Mouse (Mus musculus) megakaryocyte progenitor cell, adult 5-6 weeks (primary cell): ENCODE measurements around the gene Gtf2f2. TPM values are rescaled to one million over a fixed set of nuclear protein-coding genes. Genes with fewer than 3 reads are reported as not detected.
"Not testable (repeated sequence)": the region's sequence is repeated elsewhere in the genome, so short reads cannot be mapped to it uniquely, and the experiment has no call there.

Experiments
- ATAC-seq: replicated peaks from 2 replicates; pipeline ENCODE4 v1.8.0; 2016; ENCODE audit warnings: mild to moderate bottlenecking, moderate TSS enrichment, inconsistent platforms; ENCODE audit not compliant: poor library complexity
- total RNA-seq, 2 experiments: library from RNA; stranded (forward) in 1 of 2; stranded (reverse) in 1 of 2; fragments of 157-497, 149-512 nt in 1 of 2; fragments of 200-1000 nt in 1 of 2; gene quantifications; 2 replicates each; pipeline versions ENCODE4 v1.2.3 to v1.2.4; 2015 to 2017

Gene Gtf2f2
- total RNA-seq, 2 experiments from 2014 or later = 66.1 to 76.0 TPM

DNA sequence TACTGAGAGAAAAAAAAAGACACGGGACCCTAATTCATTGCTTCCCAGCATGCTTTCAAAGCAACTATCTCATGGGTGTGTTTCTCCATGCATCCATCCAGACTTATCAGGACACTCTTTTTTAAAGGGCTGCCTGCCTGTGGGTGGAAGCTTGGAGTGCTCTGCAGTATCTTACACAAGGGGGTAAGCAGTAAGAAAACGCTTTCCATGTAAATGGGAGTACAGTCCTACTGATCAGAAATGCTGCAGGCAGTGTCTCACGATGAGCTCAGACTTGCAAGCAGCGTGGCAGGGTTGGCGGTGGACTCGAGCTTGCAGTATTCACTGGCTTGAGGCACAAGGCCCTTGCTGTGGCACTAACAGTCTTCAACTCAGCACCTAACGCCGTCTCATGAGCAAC is 81.0 kb downstream of the Gtf2f2 start:
- not testable (repeated sequence) for ATAC-seq

DNA sequence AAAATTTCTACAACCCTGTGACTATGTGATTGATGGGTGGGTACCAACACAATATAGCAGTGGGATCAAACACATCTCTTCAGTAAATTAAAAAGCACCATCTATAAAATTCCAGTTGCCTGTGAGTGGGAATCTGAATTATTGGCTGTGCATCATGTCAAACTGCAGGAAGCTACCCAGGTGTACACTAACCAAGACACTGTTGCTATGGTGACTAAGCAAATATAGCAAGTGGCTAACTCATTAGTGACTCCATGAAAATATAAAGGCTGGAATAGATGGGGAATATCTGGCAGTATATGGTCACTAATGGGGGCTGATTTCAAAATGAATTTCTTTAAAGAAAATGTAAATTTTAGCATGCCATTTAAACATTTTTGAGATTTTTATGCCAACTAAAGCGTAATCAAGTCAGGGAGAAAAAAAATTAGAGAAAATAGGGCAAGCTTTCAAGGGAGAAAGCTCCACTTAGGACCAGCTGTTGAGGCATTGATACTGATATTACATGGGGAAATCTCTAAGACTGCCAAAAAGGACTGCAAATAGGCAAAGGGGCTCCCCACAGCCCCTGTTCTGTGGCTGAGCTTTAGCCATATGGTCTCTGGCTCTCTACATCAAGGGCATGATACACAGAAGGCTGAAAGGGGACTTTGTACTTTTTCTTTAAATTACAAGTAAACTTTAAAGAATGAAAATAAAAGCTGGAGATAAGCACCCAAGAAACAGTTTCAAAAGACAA is 87.2 kb downstream of the Gtf2f2 start:
- no peak for ATAC-seq

DNA sequence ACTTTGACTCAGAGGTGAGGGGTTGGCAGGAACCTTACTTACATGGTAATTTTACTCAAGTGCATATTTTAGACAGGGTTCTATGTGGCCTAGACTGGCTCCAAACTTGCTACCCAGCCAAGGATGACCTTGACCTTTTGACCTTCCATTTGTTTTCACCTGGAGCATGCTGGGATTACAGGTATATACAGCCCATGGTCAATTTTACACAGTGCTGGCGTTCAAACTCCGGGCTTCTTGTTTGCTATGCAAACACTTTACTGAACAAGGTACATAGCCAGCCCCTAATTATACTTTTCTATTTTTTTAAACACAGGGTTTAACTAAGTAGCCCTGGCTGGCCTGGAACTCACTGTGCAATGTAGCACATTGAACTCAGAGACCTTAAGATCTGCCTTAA is 98.0 kb downstream of the Gtf2f2 start:
- no peak for ATAC-seq

DNA sequence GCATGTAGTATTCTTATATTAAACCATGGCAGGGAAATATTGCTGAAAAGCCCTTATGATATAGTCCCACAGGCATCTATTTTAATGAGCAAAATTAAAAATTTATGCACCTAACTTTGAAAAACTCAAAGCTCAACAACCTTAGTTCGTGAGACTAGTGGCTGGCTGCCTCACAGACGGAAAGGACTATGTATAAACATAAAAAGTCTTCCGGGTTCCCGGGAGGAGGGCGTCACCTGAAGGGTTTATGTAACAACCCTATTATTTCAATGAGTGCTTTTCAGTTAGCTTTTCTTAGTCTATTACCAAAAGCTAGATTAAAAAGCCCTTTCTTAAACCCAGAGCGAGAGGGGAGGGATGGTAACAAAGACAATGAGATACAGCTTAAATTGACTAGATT is 98.7 kb downstream of the Gtf2f2 start:
- ATAC-seq = no peak

DNA sequence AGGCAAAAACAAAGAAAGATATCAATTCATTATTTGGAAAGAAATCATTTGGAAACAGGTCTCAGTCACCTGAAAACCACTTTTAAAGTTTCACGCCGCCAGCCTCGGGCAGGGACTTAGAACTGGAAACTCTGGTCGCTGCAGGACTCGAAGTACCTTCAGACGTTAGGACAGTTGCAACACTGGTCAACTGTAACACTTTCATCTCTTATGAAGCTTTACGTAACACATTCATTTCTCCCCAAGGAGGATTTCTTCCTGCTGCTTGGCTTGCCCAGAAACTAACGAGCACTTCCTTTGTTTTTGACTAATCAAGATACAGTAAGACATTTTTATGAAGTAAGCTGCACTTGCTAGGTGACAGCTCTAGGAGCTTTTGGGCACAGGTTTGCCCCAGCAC is 103.7 kb downstream of the Gtf2f2 start:
- peak; percentile 55 for ATAC-seq

DNA sequence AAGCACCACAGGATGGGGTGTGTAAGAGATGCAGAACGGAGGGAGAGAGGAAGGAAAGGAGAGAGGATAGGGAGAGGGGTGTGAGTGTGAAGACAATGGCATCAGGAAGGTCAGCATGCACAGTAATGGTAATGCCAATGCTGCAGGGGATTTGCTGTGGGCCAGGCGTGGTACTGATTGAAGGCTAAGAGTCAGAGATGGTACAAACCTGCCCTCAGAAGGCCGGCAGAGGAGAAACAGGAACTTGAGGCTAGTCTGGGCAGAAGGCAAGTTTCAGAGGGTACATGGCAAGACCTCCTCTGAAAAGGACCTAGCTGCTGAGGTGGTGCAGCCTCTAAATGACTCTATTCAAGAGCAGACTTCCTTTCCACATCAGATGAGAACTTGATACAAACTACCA is 105.7 kb downstream of the Gtf2f2 start:
- peak; percentile 37 for ATAC-seq

DNA sequence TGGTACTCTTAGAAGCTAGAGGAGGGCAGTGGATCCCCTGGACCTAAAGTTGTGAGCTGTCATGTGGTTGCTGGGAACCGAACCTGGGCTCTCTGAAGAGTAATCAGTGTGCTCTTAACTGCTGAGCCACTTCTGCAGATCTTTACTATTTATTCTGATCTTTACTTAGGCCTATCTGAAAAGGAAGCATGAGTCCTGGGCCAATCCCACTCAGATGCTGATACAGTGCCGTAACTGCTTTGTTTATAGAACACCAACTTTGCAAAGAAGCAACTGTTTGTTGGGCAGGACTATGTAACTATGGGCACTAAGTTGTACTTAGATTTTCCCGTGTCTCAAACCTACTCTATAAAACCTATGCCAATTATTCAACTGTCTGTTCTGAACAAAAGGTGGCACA is 107.5 kb downstream of the Gtf2f2 start:
- ATAC-seq = no peak

DNA sequence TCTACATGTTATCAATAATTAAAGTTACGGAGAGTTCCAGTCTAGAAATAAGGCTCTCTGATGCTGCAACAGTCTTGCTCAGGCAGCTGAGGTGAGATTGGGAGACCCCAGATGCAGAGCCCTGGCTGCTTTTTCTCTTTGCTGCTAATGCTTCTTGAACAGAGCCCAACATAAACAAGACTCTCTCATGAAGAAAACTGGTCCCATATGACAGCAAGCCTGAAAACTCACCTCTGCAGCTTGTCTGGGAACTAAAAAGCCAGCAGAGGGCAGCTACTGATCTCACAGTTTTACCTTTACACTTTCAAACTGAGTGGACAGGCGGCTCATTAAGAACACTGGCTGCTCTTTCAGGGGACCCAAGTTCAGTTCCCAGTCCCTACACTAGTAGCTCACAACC is 108.7 kb downstream of the Gtf2f2 start:
- ATAC-seq = no peak

DNA sequence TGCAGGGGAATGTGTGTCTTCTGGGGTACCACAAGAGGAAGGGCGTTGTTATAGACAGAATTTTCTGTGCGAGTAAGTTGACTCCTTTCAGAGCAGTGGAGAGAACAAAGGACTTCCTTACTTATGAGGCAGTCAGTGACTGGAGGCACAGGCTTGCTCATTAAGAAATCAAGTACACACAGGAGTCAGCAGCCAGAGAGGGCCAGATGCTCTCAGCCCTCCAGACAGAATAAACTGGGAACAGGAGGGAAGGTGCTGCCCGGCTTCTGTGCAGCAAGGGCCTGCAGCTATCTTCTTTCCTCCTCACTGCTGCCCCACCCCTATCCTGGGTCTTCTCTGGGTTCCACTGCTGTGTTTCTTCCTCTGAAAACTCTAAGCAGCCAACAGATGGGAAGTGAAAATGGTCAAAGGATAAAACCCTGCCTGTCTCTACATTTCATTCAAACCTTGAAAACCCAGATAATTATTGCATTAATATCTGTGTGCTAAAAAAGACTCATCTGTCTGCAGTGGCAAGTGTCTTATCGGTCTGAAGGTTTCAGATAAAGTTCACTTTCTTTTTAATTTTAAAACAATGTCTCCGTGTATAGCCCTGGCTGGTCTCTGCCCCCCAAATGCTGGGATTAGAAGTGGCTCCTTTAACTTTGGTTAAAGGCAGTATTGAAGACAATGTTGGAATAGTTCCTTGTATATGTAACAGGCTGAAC is 109.7 kb downstream of the Gtf2f2 start:
- ATAC-seq = peak; percentile 44; the same call in 1 of the 2 replicates

DNA sequence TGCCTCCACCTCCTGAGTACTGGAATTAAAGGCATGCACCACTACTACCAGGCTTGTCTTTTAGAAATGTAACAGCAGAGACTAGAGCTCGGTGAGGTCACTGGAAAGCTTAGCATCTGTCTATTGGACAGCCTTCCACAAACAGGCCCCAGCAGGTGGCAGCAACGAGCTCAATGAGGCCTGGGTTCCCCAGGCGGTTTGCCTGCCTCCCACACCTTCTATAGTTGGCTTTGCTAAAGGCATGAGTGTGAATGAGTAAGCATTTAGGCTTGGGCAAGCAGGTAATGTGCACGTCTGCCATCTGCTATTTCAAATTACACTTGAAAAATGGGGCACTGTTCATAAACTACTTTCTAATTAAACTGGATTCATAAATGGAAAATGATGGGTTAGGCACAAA is 111.1 kb downstream of the Gtf2f2 start:
- peak; percentile 95 for ATAC-seq

DNA sequence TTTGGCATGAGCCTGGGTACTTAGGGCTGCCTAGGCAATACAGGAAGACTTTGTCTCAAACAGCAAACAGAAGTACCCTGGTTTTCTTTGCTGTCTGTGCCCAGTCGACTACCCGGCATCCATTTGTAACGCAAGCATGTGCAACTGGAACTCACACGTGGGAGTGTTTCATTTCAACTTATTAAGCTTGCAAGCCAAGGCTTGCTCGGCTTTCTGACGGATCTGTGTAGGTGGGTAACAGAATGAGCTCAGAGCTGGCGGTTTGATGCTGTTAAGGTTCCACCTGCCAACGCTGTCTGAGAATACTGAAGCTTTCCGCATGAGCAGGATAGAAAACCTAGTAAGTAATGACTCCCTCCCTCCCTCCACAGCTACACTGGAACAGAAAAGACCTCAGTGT is 118.5 kb downstream of the Gtf2f2 start:
- ATAC-seq = no peak

DNA sequence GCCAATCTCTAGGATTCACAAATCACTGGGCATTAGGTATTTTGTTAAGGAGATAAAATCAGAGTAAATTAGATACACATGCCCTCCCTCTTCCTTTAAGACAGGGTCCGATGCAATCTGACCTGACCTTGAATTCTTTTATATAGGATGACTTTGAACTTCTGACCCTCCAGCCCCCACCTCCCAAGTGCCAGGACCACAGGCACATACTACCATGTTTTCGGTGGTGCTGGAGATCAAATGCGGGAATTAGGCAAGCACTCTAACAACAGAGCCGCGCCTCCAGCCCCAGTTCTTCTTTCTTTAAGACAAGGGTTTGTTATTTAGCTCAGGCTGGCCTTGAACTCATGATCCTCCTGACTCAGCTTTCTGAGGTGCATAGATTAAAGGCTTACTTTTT is 126.8 kb downstream of the Gtf2f2 start:
- no peak for ATAC-seq

DNA sequence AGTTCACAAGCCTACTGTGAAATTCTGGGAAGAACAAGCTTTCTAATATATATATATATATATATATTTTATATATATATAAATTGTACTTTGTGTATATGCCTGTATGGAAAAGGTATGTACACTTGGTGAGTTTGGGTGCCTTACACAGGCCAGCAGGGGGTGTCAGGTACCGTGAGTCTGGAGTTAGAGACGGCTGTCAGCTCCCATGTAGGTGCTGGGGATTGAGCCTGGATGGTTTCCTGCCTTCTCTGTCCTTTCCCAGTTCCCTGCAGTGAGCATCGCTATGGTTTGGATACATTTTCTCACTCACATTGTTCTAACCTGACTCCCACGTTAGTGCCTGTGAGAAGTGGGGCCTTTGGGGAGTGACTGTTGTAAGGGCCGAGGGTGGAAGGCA is 127.3 kb downstream of the Gtf2f2 start:
- no peak for ATAC-seq

DNA sequence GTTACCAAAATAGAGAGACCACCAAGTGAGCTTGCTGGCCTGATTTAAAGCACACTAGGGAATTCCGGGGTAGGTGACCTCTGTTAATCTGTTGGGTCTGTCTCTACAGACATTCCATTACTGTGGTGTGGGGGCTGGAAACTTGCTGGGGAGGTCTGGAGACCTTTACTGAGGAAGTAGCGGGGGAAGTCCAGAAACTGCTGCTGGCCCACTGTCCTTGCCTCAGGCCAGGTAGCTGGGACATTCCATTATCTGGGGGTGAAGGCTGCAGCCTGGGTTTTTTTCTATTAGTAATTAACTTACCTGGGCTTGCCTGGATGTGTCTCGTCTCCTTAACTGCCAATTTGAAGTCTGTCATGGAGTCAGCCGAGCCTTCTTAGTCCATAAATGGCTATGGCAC is 128.8 kb downstream of the Gtf2f2 start:
- no peak for ATAC-seq

DNA sequence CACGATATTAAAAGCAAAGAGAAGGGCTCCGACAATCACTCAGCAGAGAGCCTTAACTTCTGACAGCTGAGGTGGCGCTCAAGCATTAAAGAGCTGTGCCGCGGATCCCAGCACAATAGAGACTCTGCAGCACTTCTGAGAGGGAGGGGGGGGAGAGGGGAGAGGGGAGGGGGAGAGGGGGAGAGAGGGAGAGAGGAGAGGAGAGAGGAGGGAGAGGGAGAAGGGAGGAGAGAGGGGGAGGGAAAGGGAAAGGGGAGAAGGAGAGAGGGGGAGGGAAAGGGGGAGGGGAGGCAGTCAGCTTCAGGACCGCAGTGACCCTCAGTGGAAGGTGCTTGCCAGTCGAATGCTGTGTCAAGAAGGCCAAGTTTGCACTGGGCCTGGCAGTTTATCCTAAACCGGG is 131.7 kb downstream of the Gtf2f2 start:
- no peak for ATAC-seq

DNA sequence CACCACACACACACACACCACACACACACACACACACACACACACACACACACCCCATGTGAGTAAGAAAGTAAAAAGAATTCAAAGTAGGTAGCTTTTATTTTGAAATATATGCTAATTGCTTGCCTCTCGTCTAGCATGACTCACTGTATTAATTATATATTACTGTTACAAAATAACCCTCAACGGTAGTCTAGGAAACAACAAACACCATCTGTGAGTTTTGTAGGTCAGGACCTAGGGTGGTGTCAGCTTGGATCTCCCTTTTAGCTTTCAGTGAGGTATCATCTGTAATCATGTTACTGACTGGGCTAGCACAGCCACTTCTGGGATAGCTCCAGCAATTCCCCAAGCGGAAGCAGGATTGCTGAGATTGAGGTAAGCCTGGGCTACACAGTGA is 133.4 kb downstream of the Gtf2f2 start:
- ATAC-seq = no peak

DNA sequence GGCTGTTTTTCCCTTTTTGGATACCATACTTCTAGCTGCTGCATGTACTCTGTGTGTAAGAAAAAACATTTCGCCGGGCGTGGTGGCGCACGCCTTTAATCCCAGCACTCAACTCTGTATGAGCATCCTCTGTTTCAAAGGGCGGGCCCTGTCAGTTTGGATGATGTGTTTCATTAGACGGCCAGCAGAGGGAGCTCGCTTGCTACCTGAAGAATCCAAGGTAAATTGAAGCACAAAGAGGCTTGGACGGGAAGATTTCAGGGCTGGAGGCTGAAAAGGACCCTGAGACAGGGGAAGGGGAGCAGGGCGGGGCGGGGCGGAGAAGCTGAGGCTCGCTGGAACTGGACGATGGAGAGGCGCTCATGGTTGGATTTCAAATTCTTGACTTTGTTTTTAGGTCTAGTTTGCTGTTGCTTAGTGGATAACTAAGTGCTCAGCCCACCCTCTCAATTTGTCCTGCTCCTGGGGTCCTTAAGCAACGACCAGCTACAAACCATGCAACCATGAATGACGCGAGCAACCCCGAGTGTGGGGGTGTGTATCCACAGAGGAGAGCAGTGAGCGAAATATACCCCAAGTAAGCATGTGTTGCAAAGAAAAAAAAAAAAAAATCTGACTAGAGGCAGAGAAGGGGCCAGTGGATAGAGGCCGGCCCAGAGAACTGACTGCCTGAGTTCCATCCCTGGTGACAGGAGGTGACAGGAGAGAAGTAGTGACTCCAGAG is 134.2 kb downstream of the Gtf2f2 start:
- ATAC-seq = peak; percentile 90

DNA sequence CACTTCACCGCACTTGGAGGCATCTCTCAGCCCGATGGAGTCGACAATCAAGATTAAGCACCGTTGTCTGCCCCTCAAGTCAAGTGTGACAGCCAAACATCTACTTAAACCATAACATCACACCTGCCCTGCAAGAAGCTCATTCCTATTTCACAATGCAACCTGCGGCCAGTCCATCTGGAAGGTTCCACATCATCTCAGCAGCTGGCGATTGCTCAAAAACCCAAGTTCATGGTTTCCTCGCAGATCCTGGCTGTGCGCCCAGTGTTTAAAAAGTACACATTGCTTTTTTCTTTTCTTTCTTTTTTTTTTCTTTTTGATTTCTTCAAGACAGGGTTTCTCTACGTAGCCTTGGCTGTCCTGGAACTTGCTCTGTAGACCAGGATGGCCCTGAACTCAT is 137.1 kb downstream of the Gtf2f2 start:
- ATAC-seq = peak; percentile 37; the same call in 1 of the 2 replicates

DNA sequence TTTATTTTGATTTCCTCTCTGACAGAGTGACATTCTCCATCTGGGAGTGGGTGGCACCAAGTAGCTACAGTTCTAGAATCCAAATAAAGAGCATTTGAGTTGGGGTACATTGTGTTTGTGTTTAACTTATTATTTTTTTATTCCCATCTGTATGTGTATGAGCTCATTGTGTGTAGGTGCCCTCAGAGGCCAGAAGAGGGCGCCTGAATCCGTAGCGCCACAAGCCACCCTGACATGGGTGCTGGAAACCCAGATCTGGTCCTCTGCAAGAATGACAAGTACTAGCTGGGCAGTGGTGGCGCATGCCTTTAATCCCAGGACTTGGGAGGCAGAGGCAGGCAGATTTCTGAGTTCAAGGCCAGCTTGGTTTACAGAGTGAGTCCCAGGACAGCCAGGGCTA is 138.9 kb downstream of the Gtf2f2 start:
- no peak for ATAC-seq

DNA sequence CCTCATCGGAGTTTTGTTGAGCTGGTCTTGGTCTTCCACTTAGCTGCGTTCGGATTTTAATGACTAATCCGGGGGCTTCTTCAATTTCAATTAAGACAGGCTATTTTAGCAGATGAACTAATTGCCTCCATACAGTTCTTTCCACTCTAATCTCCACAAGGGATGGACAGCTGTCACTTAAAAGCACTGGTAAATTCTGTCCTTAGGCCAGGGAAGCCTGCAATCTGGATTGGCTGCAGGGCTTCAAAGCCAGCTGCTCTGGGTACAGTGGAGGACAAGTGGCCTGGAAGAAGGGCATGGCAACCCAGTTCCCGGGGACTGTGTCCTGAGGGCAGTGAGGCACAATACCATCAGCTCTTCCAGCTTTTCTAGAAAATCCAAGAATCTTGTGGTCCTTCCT is 139.6 kb downstream of the Gtf2f2 start:
- no peak for ATAC-seq

DNA sequence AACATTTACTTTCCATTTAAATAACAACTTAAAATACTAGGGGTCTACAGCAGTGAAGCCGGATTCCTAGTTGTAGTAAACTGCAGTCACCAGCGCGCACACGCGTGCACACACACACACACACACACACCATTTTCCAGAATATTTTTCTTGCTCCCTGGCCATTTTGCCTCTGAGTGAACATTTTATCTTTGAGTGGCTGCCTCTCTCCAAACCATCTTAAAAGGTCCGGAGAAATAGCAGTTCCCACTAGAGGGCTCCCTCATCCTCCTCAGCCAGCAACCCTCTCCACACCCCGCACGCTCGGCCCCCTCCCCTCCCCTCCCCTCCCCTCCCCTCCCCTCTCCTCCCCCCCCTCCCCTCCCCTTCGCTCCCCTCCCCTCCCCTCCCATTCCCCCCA is 140.0 kb downstream of the Gtf2f2 start:
- ATAC-seq = peak; percentile 86

DNA sequence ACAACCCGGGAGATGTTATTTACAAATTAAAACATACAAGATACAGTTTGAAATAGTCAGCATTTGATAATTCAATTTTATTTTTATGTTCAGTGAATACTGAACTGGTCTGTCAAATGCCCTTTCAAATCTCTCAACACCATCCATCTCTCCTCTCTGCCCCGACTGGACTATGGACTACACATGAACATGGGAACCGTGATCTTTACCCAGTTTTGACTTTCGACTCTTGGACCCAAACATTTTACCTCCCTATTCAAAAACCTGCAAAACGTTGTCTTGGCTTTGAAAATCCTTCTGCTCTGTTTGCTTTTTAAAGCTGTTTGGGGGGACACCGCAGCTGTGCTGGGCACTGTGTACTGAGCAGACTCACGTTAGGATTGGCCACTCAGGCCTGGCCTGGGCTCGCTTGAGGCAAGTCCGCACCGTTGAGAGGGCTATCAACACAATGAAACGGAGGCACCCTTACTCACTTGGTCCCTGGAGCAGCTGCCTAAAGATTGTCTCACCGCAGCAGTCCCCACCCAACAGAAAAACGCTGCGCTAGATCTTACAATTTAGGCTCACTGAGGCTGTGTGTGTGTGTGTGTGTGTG is 140.8 kb downstream of the Gtf2f2 start:
- ATAC-seq = no peak
